Mouse (Mus musculus) limb, embryonic 12.5 days (tissue): ENCODE data around the gene Ccdc62. TPM values are rescaled to one million over a fixed set of nuclear protein-coding genes. Genes with fewer than 3 reads are reported as not detected.

ENCODE experiments used
- ATAC-seq: fragments of 200-750 bp; cut with Nextera tagmentation; 2 replicates; pipeline ENCODE4 v1.8.0; 2017; ENCODE audit warnings: low read depth, moderate TSS enrichment; ENCODE audit not compliant: insufficient number of reproducible peaks, insufficient read depth, low FRiP score, low TSS enrichment
- H3K27ac ChIP-seq: fragments of 300-500 bp; sonication (generic); 2 replicates; pipeline ENCODE4 v1.5.1; 2016; ENCODE audit warnings: mild to moderate bottlenecking, moderate library complexity
- H3K27me3 ChIP-seq: fragments of 300-500 bp; sonication (generic); 2 replicates; pipeline ENCODE4 v1.6.1; 2016; ENCODE audit warnings: mild to moderate bottlenecking, moderate library complexity
- H3K36me3 ChIP-seq: fragments of 300-500 bp; sonication (generic); 2 replicates; pipeline ENCODE4 v1.6.1; 2016; ENCODE audit warnings: mild to moderate bottlenecking, moderate library complexity
- H3K4me1 ChIP-seq: fragments of 300-500 bp; sonication (generic); replicated peaks from 2 replicates; pipeline ENCODE4 v1.6.1; 2016
- H3K4me2 ChIP-seq: fragments of 300-500 bp; sonication (generic); 2 replicates; pipeline ENCODE4 v1.6.1; 2016; ENCODE audit warnings: mild to moderate bottlenecking, moderate library complexity
- H3K4me3 ChIP-seq: fragments of 300-500 bp; sonication (generic); replicated peaks from 2 replicates; pipeline ENCODE4 v1.5.1; 2016; ENCODE audit warnings: mild to moderate bottlenecking
- H3K9ac ChIP-seq: fragments of 300-500 bp; sonication (generic); replicated peaks from 2 replicates; pipeline ENCODE4 v1.6.1; 2016; ENCODE audit warnings: mild to moderate bottlenecking, moderate library complexity
- H3K9me3 ChIP-seq: fragments of 300-500 bp; sonication (generic); 2 replicates; pipeline ENCODE4 v1.6.1; 2016; ENCODE audit warnings: mild to moderate bottlenecking, moderate library complexity
- WGBS: fragments of 180-500 bp; shearing (Covaris S2); methylation state at CpG from one replicate; pipeline ENCODE4 v1.1.7; 2016; 5-methylcytosine and 5-hydroxymethylcytosine counted together
- polyA plus RNA-seq: library from polyadenylated mRNA; unstranded; fragments of >200 nt; fragmentation: Nextera tagmentation; extraction: Ambion mirVana; gene quantifications from 2 replicates; pipeline ENCODE4 v1.2.1, GENCODE M21; 2016

Gene Ccdc62
- polyA plus RNA-seq, 1 experiment from 2014 or later: 5.9 TPM

- 65% methylated on average over 4 of the region's 4 CpGs for WGBS
- Histone ChIP-seq H3K9me3 (no peaks in the 10 kb centered on the region), H3K27me3 (no peaks in the 10 kb centered on the region), H3K9ac (no peak overlapping the region), H3K36me3 (peaks cover 52% of the 10 kb centered on the region), H3K4me3 (no peak overlapping the region), H3K4me2 (no peak overlapping the region), H3K4me1 (peaks cover 6% of the 10 kb centered on the region; the same call in 1 of the 2 replicates), H3K27ac (peak overlapping the region; percentile 56; the same call in 1 of the 2 replicates)
- no peak for ATAC-seq
Measured at GRCm38 (mm10) chr5:124003375-124003774, 72.9 kb downstream of the Ccdc62 start.

GRCm38 (mm10) chr5:124004356-124005150 lies 74.1 kb downstream of the Ccdc62 start:
- H3K4me1 ChIP-seq: peaks cover 6% of the 10 kb centered on the region; the same call in 1 of the 2 replicates
- ATAC-seq: no peak
- H3K4me3 ChIP-seq: no peak overlapping the region
- H3K27me3 ChIP-seq: no peaks in the 10 kb centered on the region
- H3K36me3 ChIP-seq: peaks cover 64% of the 10 kb centered on the region
- WGBS: 90% methylated on average over 17 of the region's 17 CpGs
- no peak overlapping the region for H3K9ac ChIP-seq
- no peak overlapping the region for H3K27ac ChIP-seq
- no peaks in the 10 kb centered on the region for H3K9me3 ChIP-seq
- H3K4me2 ChIP-seq: no peak overlapping the region

- no peaks in the 10 kb centered on the region for H3K27me3 ChIP-seq
- no peak overlapping the region for H3K4me3 ChIP-seq
- H3K4me2 ChIP-seq: no peak overlapping the region
- H3K9ac ChIP-seq: no peak overlapping the region
- peaks cover 69% of the 10 kb centered on the region for H3K36me3 ChIP-seq
- no peak overlapping the region for H3K27ac ChIP-seq
- no peak for ATAC-seq
- H3K4me1 ChIP-seq: peaks cover 6% of the 10 kb centered on the region; the same call in 1 of the 2 replicates
- WGBS: 94% methylated on average over 15 of the region's 15 CpGs
- H3K9me3 ChIP-seq: no peaks in the 10 kb centered on the region
Measured at GRCm38 (mm10) chr5:124005151-124005500, 74.6 kb downstream of the Ccdc62 start.

GRCm38 (mm10) chr5:124005591-124005990 lies 75.1 kb downstream of the Ccdc62 start:
- ATAC-seq: no peak
- Histone ChIP-seq H3K9ac (no peak overlapping the region), H3K4me3 (no peak overlapping the region), H3K36me3 (peaks cover 73% of the 10 kb centered on the region), H3K4me1 (peaks cover 10% of the 10 kb centered on the region), H3K9me3 (no peaks in the 10 kb centered on the region), H3K4me2 (no peak overlapping the region), H3K27me3 (no peaks in the 10 kb centered on the region), H3K27ac (no peak overlapping the region)
- WGBS: 84% methylated on average over 11 of the region's 11 CpGs

- Histone ChIP-seq H3K27me3 (no peaks in the 10 kb centered on the region), H3K9ac (no peak overlapping the region), H3K4me2 (no peak overlapping the region), H3K36me3 (peaks cover 73% of the 10 kb centered on the region), H3K27ac (no peak overlapping the region), H3K4me3 (no peak overlapping the region), H3K9me3 (no peaks in the 10 kb centered on the region), H3K4me1 (peaks cover 17% of the 10 kb centered on the region)
- WGBS: 91% methylated on average over 26 of the region's 26 CpGs
- no peak for ATAC-seq
Measured at GRCm38 (mm10) chr5:124006082-124006873, 75.8 kb downstream of the Ccdc62 start.

GRCm38 (mm10) chr5:124006891-124007491 lies 76.5 kb downstream of the Ccdc62 start:
- no peak for ATAC-seq
- Histone ChIP-seq H3K36me3 (peaks cover 73% of the 10 kb centered on the region), H3K4me3 (no peak overlapping the region), H3K27ac (no peak overlapping the region), H3K27me3 (no peaks in the 10 kb centered on the region), H3K4me2 (no peak overlapping the region), H3K4me1 (peaks cover 24% of the 10 kb centered on the region), H3K9ac (no peak overlapping the region), H3K9me3 (no peaks in the 10 kb centered on the region)
- WGBS: 91% methylated on average over 17 of the region's 17 CpGs

- no peaks in the 10 kb centered on the region for H3K9me3 ChIP-seq
- H3K9ac ChIP-seq: no peak overlapping the region
- H3K27me3 ChIP-seq: no peaks in the 10 kb centered on the region
- H3K4me3 ChIP-seq: no peak overlapping the region
- 89% methylated on average over 8 of the region's 8 CpGs for WGBS
- H3K4me2 ChIP-seq: no peak overlapping the region
- H3K4me1 ChIP-seq: peaks cover 48% of the 10 kb centered on the region
- H3K27ac ChIP-seq: peak overlapping the region; percentile 86
- ATAC-seq: no peak
- peaks cover 54% of the 10 kb centered on the region for H3K36me3 ChIP-seq
Measured at GRCm38 (mm10) chr5:124010077-124010476, 79.6 kb downstream of the Ccdc62 start.

- Histone ChIP-seq H3K27ac (peak overlapping the region; percentile 86), H3K4me1 (peaks cover 50% of the 10 kb centered on the region), H3K4me2 (peak overlapping the region; percentile 46), H3K36me3 (peaks cover 44% of the 10 kb centered on the region), H3K9ac (peak overlapping the region; percentile 28; the same call in 1 of the 2 replicates), H3K9me3 (no peaks in the 10 kb centered on the region), H3K4me3 (0 out of 2 replicates have a peak overlapping the region, but pooled peaks have one; percentile 11), H3K27me3 (no peaks in the 10 kb centered on the region)
- 8% methylated on average over 19 of the region's 19 CpGs for WGBS
- ATAC-seq: peak; percentile 34; the same call in 1 of the 2 replicates
Measured at GRCm38 (mm10) chr5:124010910-124011655, 80.6 kb downstream of the Ccdc62 start.

GRCm38 (mm10) chr5:124011927-124012326 lies 81.4 kb downstream of the Ccdc62 start:
- H3K27me3 ChIP-seq: no peaks in the 10 kb centered on the region
- peak overlapping the region; percentile 86 for H3K27ac ChIP-seq
- H3K4me2 ChIP-seq: peak overlapping the region; percentile 46; the same call in 1 of the 2 replicates
- peaks cover 36% of the 10 kb centered on the region for H3K36me3 ChIP-seq
- WGBS: 26% methylated on average over 8 of the region's 8 CpGs
- 0 out of 2 replicates have a peak overlapping the region, but pooled peaks have one; percentile 19 for H3K9ac ChIP-seq
- H3K9me3 ChIP-seq: no peaks in the 10 kb centered on the region
- H3K4me3 ChIP-seq: no peak overlapping the region
- H3K4me1 ChIP-seq: peaks cover 54% of the 10 kb centered on the region
- ATAC-seq: no peak

GRCm38 (mm10) chr5:124012885-124013284 lies 82.4 kb downstream of the Ccdc62 start:
- Histone ChIP-seq H3K9ac (no peak overlapping the region), H3K4me2 (no peak overlapping the region), H3K36me3 (peaks cover 26% of the 10 kb centered on the region), H3K9me3 (no peaks in the 10 kb centered on the region), H3K4me1 (peaks cover 59% of the 10 kb centered on the region), H3K27ac (no peak overlapping the region), H3K4me3 (no peak overlapping the region), H3K27me3 (no peaks in the 10 kb centered on the region)
- WGBS: 91% methylated on average over 10 of the region's 10 CpGs
- ATAC-seq: no peak
